Mouse (Mus musculus) kidney, adult 2 months (tissue): ENCODE measurements at regions not wholly inside any gene's neighbourhood (a gene's known extent, or its start where the extent isn't known, plus 50 kb on each side); places are given as distances from the start of the nearest gene placed in this dataset.

Experiments used
- CTCF ChIP-seq: fragments of 200-500 bp; conservative IDR thresholded peaks from 2 replicates; pipeline ENCODE4 v1.5.1; 2011; ENCODE audit warnings: low read depth, mild to moderate bottlenecking, control low read depth, low read length, moderate library complexity, mixed read lengths; ENCODE audit not compliant: insufficient read depth, insufficient read length
- POLR2A ChIP-seq: fragments of 200-500 bp; IDR thresholded peaks from one replicate; pipeline ENCODE4 v1.6.1; 2011; ENCODE audit warnings: low read depth, low read length, control low read depth

- TF ChIP-seq CTCF, result no peak
- no peak for TF ChIP-seq POLR2A
Measured at GRCm38 (mm10) chr9:85455382-85455781, 128.2 kb upstream of the Tent5a start.
